Mouse (Mus musculus) heart, embryonic 11.5 days (tissue): ENCODE measurements around the gene Pigm. TPM values are rescaled to one million over a fixed set of nuclear protein-coding genes. Genes with fewer than 3 reads are reported as not detected.

Experiments used
- ATAC-seq: fragments of 200-750 bp; cut with Nextera tagmentation; replicated peaks from 2 replicates; pipeline ENCODE4 v1.8.0; 2017; ENCODE audit warnings: moderate library complexity; ENCODE audit not compliant: insufficient number of reproducible peaks, low FRiP score, low TSS enrichment
- H3K27ac ChIP-seq: fragments of 300-500 bp; sonication (generic); 2 replicates; pipeline ENCODE4 v1.5.1; 2014; ENCODE audit warnings: mild to moderate bottlenecking, low read depth, low read length
- H3K27me3 ChIP-seq: fragments of 300-500 bp; sonication (generic); 2 replicates; pipeline ENCODE4 v1.6.1; 2014; ENCODE audit warnings: mild to moderate bottlenecking, low read length, mixed read lengths; ENCODE audit not compliant: control insufficient read depth, insufficient read depth
- H3K36me3 ChIP-seq: fragments of 300-500 bp; sonication (generic); 2 replicates; pipeline ENCODE4 v1.6.1; 2014; ENCODE audit warnings: mild to moderate bottlenecking, low read length, moderate library complexity, mixed read lengths; ENCODE audit not compliant: control insufficient read depth, insufficient read depth
- H3K4me1 ChIP-seq: fragments of 300-500 bp; sonication (generic); 2 replicates; pipeline ENCODE4 v1.6.1; 2014; ENCODE audit warnings: low read length; ENCODE audit not compliant: control insufficient read depth, insufficient read depth
- H3K4me2 ChIP-seq: fragments of 300-500 bp; sonication (generic); 2 replicates; pipeline ENCODE4 v1.6.1; 2014; ENCODE audit warnings: mild to moderate bottlenecking, moderate library complexity
- H3K4me3 ChIP-seq: fragments of 300-500 bp; sonication (generic); 2 replicates; pipeline ENCODE4 v1.5.1; 2014; ENCODE audit warnings: low read depth, low read length
- H3K9ac ChIP-seq: fragments of 300-500 bp; sonication (generic); 2 replicates; pipeline ENCODE4 v1.6.1; 2014; ENCODE audit warnings: mild to moderate bottlenecking, low read depth, low read length, moderate library complexity
- H3K9me3 ChIP-seq: fragments of 300-500 bp; sonication (generic); replicated peaks from 2 replicates; pipeline ENCODE4 v1.6.1; 2016; ENCODE audit warnings: low read length; ENCODE audit not compliant: control insufficient read depth
- WGBS: fragments of 180-500 bp; shearing (Covaris S2); extraction: QIAGEN DNeasy Blood & Tissue Kit; methylation state at CpG from one replicate; pipeline ENCODE4 v1.1.7; 2014; ENCODE audit not compliant: insufficient replicate concordance; 5-methylcytosine and 5-hydroxymethylcytosine counted together
- polyA plus RNA-seq: library from polyadenylated mRNA; unstranded; fragments of >200 nt; fragmentation: Nextera tagmentation; extraction: Ambion mirVana; gene quantifications from 2 replicates; pipeline ENCODE4 v1.2.1, GENCODE M21; 2014

Gene Pigm
- polyA plus RNA-seq, 1 experiment from 2014 or later, result 9.8 TPM

GRCm38 (mm10) chr1:172390769-172391168, 14.4 kb downstream of the Pigm start:
- 50% methylated on average over 1 of the region's 1 CpGs for WGBS
- H3K4me2 ChIP-seq, result no peak overlapping the region
- no peak overlapping the region for H3K9ac ChIP-seq
- no peak overlapping the region for H3K4me3 ChIP-seq
- no peak overlapping the region for H3K27ac ChIP-seq
- no peak for ATAC-seq
- peaks cover 6% of the 10 kb centered on the region for H3K27me3 ChIP-seq
- H3K36me3 ChIP-seq, result no peaks in the 10 kb centered on the region
- H3K9me3 ChIP-seq, result no peaks in the 10 kb centered on the region
- H3K4me1 ChIP-seq, result no peaks in the 10 kb centered on the region

- Histone ChIP-seq H3K4me1 (no peaks in the 10 kb centered on the region), H3K36me3 (no peaks in the 10 kb centered on the region), H3K4me3 (no peak overlapping the region; the same call in 1 of the 2 replicates), H3K9ac (no peak overlapping the region), H3K4me2 (peak overlapping the region; percentile 47), H3K27ac (no peak overlapping the region), H3K27me3 (peaks cover 6% of the 10 kb centered on the region), H3K9me3 (no peaks in the 10 kb centered on the region)
- 17% methylated on average over 20 of the region's 20 CpGs for WGBS
- ATAC-seq, result no peak
These were observed 15.6 kb downstream of the Pigm start for GRCm38 (mm10) chr1:172391807-172392581.

DNA sequence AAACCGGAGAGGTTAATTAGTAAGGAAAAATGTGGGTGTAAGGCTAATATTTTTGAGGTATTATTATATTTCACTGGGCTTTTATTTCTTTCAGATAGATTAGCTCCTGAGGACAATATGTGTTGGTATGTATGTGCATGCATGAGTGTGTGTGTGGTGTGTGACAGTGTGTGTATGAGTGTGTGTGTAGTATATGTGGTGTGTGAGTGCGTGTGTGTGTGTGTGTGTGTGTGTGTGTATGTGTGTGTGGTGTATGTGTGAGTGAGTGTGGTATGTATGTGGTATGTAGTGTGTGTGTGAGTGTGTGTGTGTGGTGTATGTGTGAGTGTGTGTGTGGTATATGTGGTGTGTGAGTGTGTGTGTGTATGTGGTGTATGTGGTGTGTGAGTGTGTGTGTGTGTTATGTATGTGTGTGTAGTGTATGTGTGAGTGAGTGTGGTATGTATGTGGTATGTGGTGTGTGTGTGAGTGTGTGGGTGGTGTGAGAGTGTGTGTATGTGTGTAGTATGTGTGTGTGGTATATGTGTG, 16.4 kb downstream of the Pigm start:
- no peak overlapping the region for H3K4me2 ChIP-seq
- no peak overlapping the region for H3K4me3 ChIP-seq
- H3K36me3 ChIP-seq, result no peaks in the 10 kb centered on the region
- peaks cover 6% of the 10 kb centered on the region for H3K27me3 ChIP-seq
- 80% methylated on average over 2 of the region's 2 CpGs for WGBS
- H3K9me3 ChIP-seq, result no peaks in the 10 kb centered on the region
- no peaks in the 10 kb centered on the region for H3K4me1 ChIP-seq
- no peak overlapping the region for H3K9ac ChIP-seq
- no peak overlapping the region for H3K27ac ChIP-seq
- ATAC-seq, result no peak

- WGBS, result 43% methylated on average over 8 of the region's 8 CpGs
- Histone ChIP-seq H3K9me3 (no peaks in the 10 kb centered on the region), H3K4me1 (no peaks in the 10 kb centered on the region), H3K4me3 (no peak overlapping the region), H3K27me3 (peaks cover 6% of the 10 kb centered on the region), H3K27ac (no peak overlapping the region), H3K4me2 (no peak overlapping the region), H3K36me3 (no peaks in the 10 kb centered on the region), H3K9ac (no peak overlapping the region)
- no peak for ATAC-seq
These were observed 17.4 kb downstream of the Pigm start for GRCm38 (mm10) chr1:172393739-172394138.

- H3K27ac ChIP-seq, result no peak overlapping the region
- no peak for ATAC-seq
- H3K27me3 ChIP-seq, result peaks cover 3% of the 10 kb centered on the region; the same call in 1 of the 2 replicates
- H3K4me2 ChIP-seq, result no peak overlapping the region
- no peaks in the 10 kb centered on the region for H3K36me3 ChIP-seq
- no peaks in the 10 kb centered on the region for H3K4me1 ChIP-seq
- no peak overlapping the region for H3K4me3 ChIP-seq
- H3K9me3 ChIP-seq, result no peaks in the 10 kb centered on the region
- no peak overlapping the region for H3K9ac ChIP-seq
- WGBS, result 49% methylated on average over 9 of the region's 9 CpGs
These were observed 20.8 kb downstream of the Pigm start for GRCm38 (mm10) chr1:172396996-172397752.

- H3K4me1 ChIP-seq, result no peaks in the 10 kb centered on the region
- H3K27ac ChIP-seq, result no peak overlapping the region
- no peak overlapping the region for H3K4me3 ChIP-seq
- 37% methylated on average over 16 of the region's 16 CpGs for WGBS
- no peak overlapping the region for H3K4me2 ChIP-seq
- no peaks in the 10 kb centered on the region for H3K36me3 ChIP-seq
- ATAC-seq, result no peak
- no peak overlapping the region for H3K9ac ChIP-seq
- no peaks in the 10 kb centered on the region for H3K9me3 ChIP-seq
- H3K27me3 ChIP-seq, result peaks cover 4% of the 10 kb centered on the region; the same call in 1 of the 2 replicates
These were observed 29.8 kb downstream of the Pigm start for GRCm38 (mm10) chr1:172406077-172406706.

- WGBS, result 7% methylated on average over 6 of the region's 6 CpGs
- no peak overlapping the region for H3K9ac ChIP-seq
- H3K4me3 ChIP-seq, result no peak overlapping the region
- no peaks in the 10 kb centered on the region for H3K4me1 ChIP-seq
- H3K36me3 ChIP-seq, result no peaks in the 10 kb centered on the region
- peaks cover 4% of the 10 kb centered on the region; the same call in 1 of the 2 replicates for H3K27me3 ChIP-seq
- H3K4me2 ChIP-seq, result no peak overlapping the region
- no peak for ATAC-seq
- H3K27ac ChIP-seq, result no peak overlapping the region
- no peaks in the 10 kb centered on the region for H3K9me3 ChIP-seq
These were observed 32.6 kb downstream of the Pigm start for GRCm38 (mm10) chr1:172408996-172409395.

- H3K36me3 ChIP-seq, result no peaks in the 10 kb centered on the region
- no peak for ATAC-seq
- no peaks in the 10 kb centered on the region for H3K9me3 ChIP-seq
- WGBS, result 10% methylated on average over 5 of the region's 5 CpGs
- no peak overlapping the region for H3K9ac ChIP-seq
- no peak overlapping the region for H3K27ac ChIP-seq
- H3K4me2 ChIP-seq, result no peak overlapping the region
- no peaks in the 10 kb centered on the region for H3K4me1 ChIP-seq
- H3K27me3 ChIP-seq, result peaks cover 4% of the 10 kb centered on the region; the same call in 1 of the 2 replicates
- H3K4me3 ChIP-seq, result no peak overlapping the region
These were observed 33.1 kb downstream of the Pigm start for GRCm38 (mm10) chr1:172409431-172409830.
